Mouse (Mus musculus): ENCODE results near the gene Zbtb21. TPM values are rescaled to one million over a fixed set of nuclear protein-coding genes. Genes with fewer than 3 reads are reported as not detected.

Gene Zbtb21
- polyA plus RNA-seq, 1 experiment: 14.7 TPM

Other genes with a start within 250 kb of the Zbtb21 start
- 1.1 and 1.5 TPM in 2 replicates for gene Ripk4, start 198.8 kb downstream of the Zbtb21 start, polyA plus RNA-seq (2012; ENCODE audit: insufficient read depth, insufficient read length, missing spikeins)
- 1.9 and 4.7 TPM in 2 replicates for gene Prdm15, start 110.8 kb downstream of the Zbtb21 start, polyA plus RNA-seq (2012; ENCODE audit: insufficient read depth, insufficient read length, missing spikeins)
- 10.8 and 22.2 TPM in 2 replicates for gene C2cd2, start within 50 bp of the Zbtb21 start, polyA plus RNA-seq (2012; ENCODE audit: insufficient read depth, insufficient read length, missing spikeins)
- gene B230307C23Rik, start 34.7 kb upstream of the Zbtb21 start, polyA plus RNA-seq (2012; ENCODE audit: insufficient read depth, insufficient read length, missing spikeins): 4.6 and 7.6 TPM in 2 replicates
- gene A630089N07Rik, start 119.8 kb upstream of the Zbtb21 start, polyA plus RNA-seq (2012; ENCODE audit: insufficient read depth, insufficient read length, missing spikeins): 1.6 and 3.2 TPM in 2 replicates

Data from brown adipose tissue, adult 24 weeks (tissue).